Mouse (Mus musculus) bone marrow macrophage, adult 2 months (primary cell): ENCODE results near the gene Cacna1a. TPM values are rescaled to one million over a fixed set of nuclear protein-coding genes. Genes with fewer than 3 reads are reported as not detected.

ENCODE experiments used
- H3K27ac ChIP-seq: 2 replicates; pipeline ENCODE4 v1.5.1; 2012; ENCODE audit warnings: low read depth, low read length; ENCODE audit not compliant: insufficient read depth
- H3K4me1 ChIP-seq: 2 replicates; pipeline ENCODE4 v1.6.1; 2012; ENCODE audit warnings: low read length; ENCODE audit not compliant: control insufficient read depth, insufficient read depth
- H3K4me3 ChIP-seq: 2 replicates; pipeline ENCODE4 v1.5.1; 2012; ENCODE audit warnings: mild to moderate bottlenecking, low read length, moderate library complexity; ENCODE audit not compliant: insufficient read depth
- CTCF ChIP-seq: IDR thresholded peaks from 2 replicates; pipeline ENCODE4 v1.5.1; 2012; ENCODE audit warnings: low read depth, mild to moderate bottlenecking, low read length, moderate library complexity
- POLR2A ChIP-seq: IDR thresholded peaks from 2 replicates; pipeline ENCODE4 v1.6.1; 2012; ENCODE audit warnings: mild to moderate bottlenecking, low read depth, low read length, borderline replicate concordance
- polyA plus RNA-seq: library from polyadenylated mRNA; stranded (reverse); fragments of >200 nt; gene quantifications from 2 replicates; pipeline ENCODE4 v1.2.4, GENCODE M21; 2012; ENCODE audit not compliant: missing spikeins, insufficient read depth, insufficient read length

The Cacna1a gene
- polyA plus RNA-seq, 1 experiment, result 10.3 TPM

- H3K4me3 ChIP-seq, result no peak overlapping the region
- no peak overlapping the region for H3K27ac ChIP-seq
- TF ChIP-seq POLR2A, result no peak
- TF ChIP-seq CTCF, result no peak
- peaks cover 17% of the 10 kb centered on the region for H3K4me1 ChIP-seq
These were observed 266.4 kb downstream of the Cacna1a start for GRCm38 (mm10) chr8:84654597-84654996.

GRCm38 (mm10) chr8:84655336-84656190 is 267.3 kb downstream of the Cacna1a start:
- Histone ChIP-seq H3K27ac (no peak overlapping the region), H3K4me3 (no peak overlapping the region), H3K4me1 (peaks cover 19% of the 10 kb centered on the region)
- TF ChIP-seq CTCF (no peak), POLR2A (no peak)

GRCm38 (mm10) chr8:84656191-84656525 is 267.9 kb downstream of the Cacna1a start:
- 0 out of 2 replicates have a peak overlapping the region, but pooled peaks have one; percentile 22 for H3K27ac ChIP-seq
- peaks cover 19% of the 10 kb centered on the region for H3K4me1 ChIP-seq

GRCm38 (mm10) chr8:84656641-84657126 is 268.4 kb downstream of the Cacna1a start:
- Histone ChIP-seq H3K27ac (peak overlapping the region; percentile 22), H3K4me1 (peaks cover 19% of the 10 kb centered on the region), H3K4me3 (peak overlapping the region; percentile 46)
- TF ChIP-seq CTCF (no peak), POLR2A (no peak)

More at GRCm38 (mm10) chr8:84656191-84656525, 267.9 kb downstream of the Cacna1a start:
- TF ChIP-seq CTCF, result no peak
- TF ChIP-seq POLR2A, result no peak
- H3K4me3 ChIP-seq, result peak overlapping the region; percentile 46; the same call in 1 of the 2 replicates

DNA sequence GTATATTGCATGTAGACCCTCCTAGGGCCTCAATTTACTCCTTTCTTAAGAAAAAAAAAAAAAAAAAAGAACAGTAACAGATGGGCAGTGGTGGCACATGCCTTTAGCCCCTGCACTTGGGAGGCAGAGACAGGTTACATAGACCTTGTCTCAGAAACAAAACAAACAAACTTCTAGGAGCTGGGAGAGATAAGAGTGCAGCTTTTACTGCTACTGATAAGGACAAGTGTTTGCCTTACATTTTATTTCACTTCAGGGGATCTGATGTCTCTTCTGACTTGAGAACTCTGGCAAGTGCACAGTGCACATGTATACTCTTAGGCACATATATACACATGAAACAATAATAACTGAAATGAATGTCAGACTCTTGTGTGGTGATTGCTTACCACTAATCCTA is 269.0 kb downstream of the Cacna1a start:
- H3K27ac ChIP-seq, result no peak overlapping the region
- H3K4me1 ChIP-seq, result peaks cover 19% of the 10 kb centered on the region
- no peak for TF ChIP-seq POLR2A
- TF ChIP-seq CTCF, result no peak
- peak overlapping the region; percentile 46; the same call in 1 of the 2 replicates for H3K4me3 ChIP-seq

GRCm38 (mm10) chr8:84657680-84658079 is 269.4 kb downstream of the Cacna1a start:
- Histone ChIP-seq H3K27ac (no peak overlapping the region), H3K4me3 (no peak overlapping the region), H3K4me1 (peaks cover 19% of the 10 kb centered on the region)
- TF ChIP-seq CTCF, result no peak
- no peak for TF ChIP-seq POLR2A

DNA sequence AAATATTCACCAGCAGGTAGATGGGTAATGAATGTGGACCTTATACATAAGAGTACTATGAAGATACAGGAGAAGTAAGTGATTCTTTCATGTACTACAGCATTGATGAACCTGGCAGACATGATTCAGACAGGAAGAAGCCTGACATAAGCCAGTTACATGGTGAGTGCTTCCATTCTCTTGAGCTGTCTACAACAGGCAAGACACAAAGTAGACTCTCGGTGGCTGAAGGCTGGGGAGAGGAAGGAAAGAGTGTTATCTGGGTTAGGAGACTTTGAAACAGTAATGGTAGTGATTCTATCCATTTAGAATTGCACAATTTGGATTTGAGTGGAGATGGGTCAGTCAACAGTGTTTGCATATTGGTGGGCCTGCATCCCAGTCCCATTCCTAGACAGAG is 270.7 kb downstream of the Cacna1a start:
- Histone ChIP-seq H3K4me1 (peaks cover 24% of the 10 kb centered on the region), H3K27ac (no peak overlapping the region), H3K4me3 (no peak overlapping the region)
- TF ChIP-seq CTCF (no peak), POLR2A (no peak)

DNA sequence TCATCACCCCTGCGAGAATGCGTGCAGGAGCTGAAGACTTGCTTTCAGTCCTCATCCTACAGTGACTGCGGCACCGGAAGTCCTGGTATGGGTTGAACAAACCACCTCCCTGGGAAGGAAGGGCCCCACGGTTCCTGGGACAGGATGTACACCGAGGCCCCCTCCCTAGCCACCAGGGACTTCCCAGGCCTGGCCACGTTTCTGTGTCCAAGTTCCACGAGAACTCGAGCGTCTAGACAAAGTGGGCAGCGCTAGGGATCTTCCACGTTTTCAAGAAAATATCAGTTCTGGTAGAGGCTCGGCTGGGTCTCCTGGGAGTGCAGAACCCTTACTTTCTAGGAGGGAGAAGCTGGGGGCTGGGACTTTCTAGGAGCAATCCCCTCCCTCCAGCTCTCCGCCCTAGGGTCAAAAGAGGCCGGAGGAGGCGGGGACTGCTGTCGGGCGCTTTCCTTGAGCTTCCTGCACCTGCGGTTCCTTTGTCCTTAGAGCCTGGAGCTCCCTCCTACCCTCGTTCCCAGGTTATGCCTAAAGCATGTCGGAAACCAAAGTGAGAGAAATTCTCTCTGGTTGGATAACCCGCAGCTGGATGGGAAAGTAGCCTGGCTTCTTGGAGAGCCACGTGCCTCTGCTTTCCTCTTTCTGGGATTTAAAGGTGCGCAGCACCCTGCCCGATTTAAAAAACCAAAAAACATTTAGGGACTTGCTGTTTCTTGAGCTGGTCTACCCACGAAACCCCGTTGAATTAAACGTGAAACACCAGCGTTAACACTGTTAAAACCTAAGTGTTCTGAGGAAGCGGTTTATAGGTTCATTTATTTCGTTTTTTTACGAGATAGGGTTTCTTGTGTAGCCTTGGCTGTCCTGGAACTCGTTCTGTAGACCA is 271.9 kb downstream of the Cacna1a start:
- TF ChIP-seq CTCF (no peak), POLR2A (no peak)
- peak overlapping the region; percentile 87 for H3K4me3 ChIP-seq
- peaks cover 24% of the 10 kb centered on the region for H3K4me1 ChIP-seq

DNA sequence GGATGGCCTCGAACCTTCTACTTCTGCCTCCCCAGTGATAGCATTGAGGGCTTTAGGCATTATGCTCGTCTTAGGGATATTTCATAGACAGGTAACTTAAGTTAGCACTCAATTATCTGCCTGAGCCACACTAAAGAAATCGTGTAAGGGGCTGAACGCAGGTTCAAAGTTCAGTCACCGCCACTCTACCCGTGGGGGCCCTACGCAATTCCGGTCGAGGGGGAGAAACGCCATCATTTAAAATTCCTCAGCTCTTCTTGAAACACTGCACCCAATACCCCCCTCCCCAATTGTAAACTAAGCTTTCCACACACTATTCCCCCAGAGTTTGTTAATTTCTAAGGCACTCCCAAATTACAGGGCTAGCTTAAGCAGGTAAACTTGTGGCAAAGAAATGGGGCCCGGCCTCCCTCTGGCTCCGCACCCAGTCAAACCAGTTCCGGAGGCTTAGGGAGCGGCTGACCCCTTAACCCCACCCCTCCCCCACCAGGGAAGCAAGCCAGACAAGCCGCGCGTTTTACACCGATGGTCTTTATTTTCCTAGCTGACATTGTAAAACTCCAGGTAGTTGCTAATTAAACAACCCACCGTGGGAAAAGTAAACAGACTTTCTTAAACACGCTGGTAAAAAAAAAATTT is 272.7 kb downstream of the Cacna1a start:
- TF ChIP-seq CTCF (no peak), POLR2A (no peak)
- Histone ChIP-seq H3K27ac (peak overlapping the region; percentile 79), H3K4me3 (peak overlapping the region; percentile 87), H3K4me1 (peaks cover 24% of the 10 kb centered on the region)

More for the DNA sequence above, 271.9 kb downstream of the Cacna1a start:
- H3K27ac ChIP-seq, result peak overlapping the region; percentile 79
